Mouse (Mus musculus): ENCODE measurements at regions not wholly inside any gene's neighbourhood (a gene's known extent, or its start where the extent isn't known, plus 50 kb on each side); places are given as distances from the start of the nearest gene placed in this dataset.
A peak's percentile ranks its signal among the peaks of the same experiment; 100 is the strongest.

DNA sequence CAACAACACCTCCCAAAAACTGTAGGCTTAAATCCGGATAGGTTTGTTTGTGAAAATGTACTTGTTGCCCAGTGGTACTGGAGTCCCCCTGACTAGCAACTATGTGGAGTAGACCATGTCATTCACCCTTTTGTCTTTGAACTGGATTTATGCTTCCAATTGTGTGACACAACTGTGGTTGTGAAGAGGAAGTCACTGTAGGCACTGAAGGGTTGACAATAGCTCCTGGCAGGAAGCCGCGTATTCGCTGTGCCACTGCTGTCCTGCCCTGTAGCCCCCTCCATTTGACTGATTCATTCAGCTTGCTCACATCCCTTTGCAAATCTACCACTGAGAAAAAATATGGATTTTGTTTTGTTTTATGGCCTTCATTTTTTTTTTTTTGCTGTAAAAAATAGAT, 353.9 kb downstream of the Btg1 start:
- no peak overlapping the region for H3K9ac ChIP-seq (replicated peaks; ENCODE audit: low read depth)
- no peak for ATAC-seq
- H3K4me1 ChIP-seq (ENCODE audit: insufficient read depth, low read depth, low read length), result no peaks in the 10 kb centered on the region

DNA sequence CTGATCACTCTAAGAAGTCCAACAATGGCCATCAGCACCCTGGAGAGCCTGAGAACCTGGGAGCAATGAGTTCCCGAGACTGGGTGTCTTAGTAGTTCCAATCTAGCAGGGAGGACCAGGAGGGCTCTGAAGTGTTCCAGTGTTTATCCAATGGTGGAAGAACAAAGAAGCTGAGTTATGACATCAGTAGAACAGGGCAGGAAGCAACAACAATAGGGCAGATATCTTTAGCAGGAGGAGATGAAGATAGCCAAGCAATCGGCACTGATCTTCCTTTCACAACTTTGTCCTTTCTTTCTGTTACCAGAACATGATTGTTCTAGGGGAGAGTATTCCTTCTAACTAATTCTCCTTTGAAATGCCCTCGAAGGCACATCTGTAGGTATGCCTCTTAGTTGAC, 355.0 kb downstream of the Btg1 start:
- ATAC-seq (peak; percentile 62), DNase-seq (ENCODE audit: low spot score) (peak; percentile 38)
- H3K4me1 ChIP-seq (ENCODE audit: insufficient read depth, low read depth, low read length), result no peaks in the 10 kb centered on the region
- H3K27ac ChIP-seq (ENCODE audit: low read length), result no peak overlapping the region
- H3K4me2 ChIP-seq (replicated peaks; ENCODE audit: low read depth, low read length), result no peak overlapping the region
- no peak for TF ChIP-seq CTCF (IDR thresholded peaks at IDR 0.05)
- TF ChIP-seq EP300 (IDR thresholded peaks at IDR 0.05), result peak; percentile 65
- no peaks in the 10 kb centered on the region for H3K9me3 ChIP-seq (ENCODE audit: low read length)
- H3K4me3 ChIP-seq (ENCODE audit: low read depth, low read length), result no peak overlapping the region
- no peak overlapping the region for H3K9ac ChIP-seq (replicated peaks; ENCODE audit: low read depth)
- H3K27me3 ChIP-seq (replicated peaks; ENCODE audit: insufficient read depth, low read length), result no peaks in the 10 kb centered on the region
- no peaks in the 10 kb centered on the region for H3K36me3 ChIP-seq (ENCODE audit: insufficient read depth, low read length)
- WGBS, result 57% methylated on average over 3 of the region's 3 CpGs

More for the DNA sequence above, 353.9 kb downstream of the Btg1 start:
- Histone ChIP-seq H3K4me3 (ENCODE audit: low read depth, low read length) (no peak overlapping the region), H3K36me3 (ENCODE audit: insufficient read depth, low read length) (no peaks in the 10 kb centered on the region), H3K27me3 (replicated peaks; ENCODE audit: insufficient read depth, low read length) (no peaks in the 10 kb centered on the region), H3K4me2 (replicated peaks; ENCODE audit: low read depth, low read length) (no peak overlapping the region), H3K9me3 (ENCODE audit: low read length) (no peaks in the 10 kb centered on the region), H3K27ac (ENCODE audit: low read length) (no peak overlapping the region)
- no peak for TF ChIP-seq EP300 (IDR thresholded peaks at IDR 0.05)
- no peak for TF ChIP-seq CTCF (IDR thresholded peaks at IDR 0.05)
- 59% methylated on average over 4 of the region's 4 CpGs for WGBS
- peak; percentile 29 for DNase-seq (ENCODE audit: low spot score)

DNA sequence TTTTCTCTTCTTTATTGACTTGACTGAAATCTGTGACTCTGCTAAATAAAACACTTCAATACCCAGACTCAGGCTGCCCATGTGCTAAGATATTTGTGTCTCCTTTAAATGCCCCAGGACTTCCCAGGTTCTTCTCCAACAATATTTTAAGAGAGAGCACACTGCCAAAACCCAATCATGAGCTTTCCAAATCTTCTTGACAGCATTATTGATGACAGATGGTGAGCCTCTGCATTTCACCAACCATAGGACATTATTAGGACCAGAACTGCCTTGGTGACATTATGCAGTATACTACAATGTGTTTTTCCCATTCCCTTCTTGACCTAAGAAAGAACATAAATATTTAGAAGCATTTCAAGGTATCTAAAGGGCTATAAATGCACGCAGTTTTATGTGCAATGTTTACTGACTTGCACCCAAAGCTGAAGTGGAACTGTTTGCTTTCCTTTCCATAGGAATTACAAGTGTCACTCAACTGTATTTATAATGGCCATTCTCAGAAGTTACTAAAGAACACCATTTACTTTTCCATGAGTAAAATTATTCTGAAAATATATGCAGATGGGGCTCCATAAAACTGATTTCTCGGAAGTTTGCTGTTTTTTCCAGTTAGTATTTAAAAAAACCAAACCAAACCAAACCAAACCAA, 357.6 kb downstream of the Btg1 start:
- TF ChIP-seq CTCF (IDR thresholded peaks at IDR 0.05) (no peak), EP300 (IDR thresholded peaks at IDR 0.05) (peak; percentile 75)
- Histone ChIP-seq H3K27me3 (replicated peaks; ENCODE audit: insufficient read depth, low read length) (no peaks in the 10 kb centered on the region), H3K4me1 (ENCODE audit: insufficient read depth, low read depth, low read length) (no peaks in the 10 kb centered on the region), H3K36me3 (ENCODE audit: insufficient read depth, low read length) (no peaks in the 10 kb centered on the region), H3K4me2 (replicated peaks; ENCODE audit: low read depth, low read length) (no peak overlapping the region), H3K27ac (ENCODE audit: low read length) (no peak overlapping the region), H3K9me3 (ENCODE audit: low read length) (no peaks in the 10 kb centered on the region), H3K9ac (replicated peaks; ENCODE audit: low read depth) (no peak overlapping the region), H3K4me3 (ENCODE audit: low read depth, low read length) (no peak overlapping the region)
- peak; percentile 52 for ATAC-seq
- 43% methylated on average over 2 of the region's 2 CpGs for WGBS
- DNase-seq (ENCODE audit: low spot score), result peak; percentile 49

DNA sequence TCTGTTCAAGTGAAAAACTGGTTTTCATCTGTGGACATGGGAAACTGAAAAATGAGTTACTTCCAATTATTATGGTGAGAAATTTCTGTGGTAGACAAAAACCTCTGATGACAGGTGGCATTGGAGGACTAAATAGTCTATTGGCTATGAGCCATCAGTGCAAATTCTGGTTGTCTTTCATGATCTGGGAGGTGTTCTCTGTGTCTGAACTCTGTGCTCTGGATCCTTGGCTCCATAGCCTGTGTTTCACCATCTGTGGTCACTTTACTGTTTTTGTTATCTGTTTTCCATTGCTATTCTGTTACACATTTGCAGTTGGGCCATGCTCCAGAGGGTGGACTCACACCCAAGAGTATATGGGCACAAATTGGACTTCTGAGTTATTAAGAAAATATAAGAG, 359.9 kb downstream of the Btg1 start:
- Histone ChIP-seq H3K27ac (ENCODE audit: low read length) (no peak overlapping the region), H3K36me3 (ENCODE audit: insufficient read depth, low read length) (no peaks in the 10 kb centered on the region), H3K4me3 (ENCODE audit: low read depth, low read length) (no peak overlapping the region), H3K9me3 (ENCODE audit: low read length) (no peaks in the 10 kb centered on the region), H3K4me2 (replicated peaks; ENCODE audit: low read depth, low read length) (no peak overlapping the region), H3K4me1 (ENCODE audit: insufficient read depth, low read depth, low read length) (no peaks in the 10 kb centered on the region), H3K27me3 (replicated peaks; ENCODE audit: insufficient read depth, low read length) (no peaks in the 10 kb centered on the region), H3K9ac (replicated peaks; ENCODE audit: low read depth) (no peak overlapping the region)
- ATAC-seq (no peak), DNase-seq (ENCODE audit: low spot score) (no peak)
- TF ChIP-seq EP300 (IDR thresholded peaks at IDR 0.05), result no peak
- TF ChIP-seq CTCF (IDR thresholded peaks at IDR 0.05), result no peak

GRCm38 (mm10) chr10:96980494-96980831, 363.7 kb downstream of the Btg1 start:
- TF ChIP-seq CTCF (IDR thresholded peaks at IDR 0.05), result no peak
- no peak for TF ChIP-seq EP300 (IDR thresholded peaks at IDR 0.05)
- DNase-seq (ENCODE audit: low spot score) (no peak), ATAC-seq (no peak)
- Histone ChIP-seq H3K4me1 (ENCODE audit: insufficient read depth, low read depth, low read length) (no peaks in the 10 kb centered on the region), H3K4me3 (ENCODE audit: low read depth, low read length) (no peak overlapping the region), H3K27me3 (replicated peaks; ENCODE audit: insufficient read depth, low read length) (no peaks in the 10 kb centered on the region), H3K9me3 (ENCODE audit: low read length) (no peaks in the 10 kb centered on the region), H3K27ac (ENCODE audit: low read length) (no peak overlapping the region), H3K9ac (replicated peaks; ENCODE audit: low read depth) (no peak overlapping the region), H3K4me2 (replicated peaks; ENCODE audit: low read depth, low read length) (no peak overlapping the region), H3K36me3 (ENCODE audit: insufficient read depth, low read length) (no peaks in the 10 kb centered on the region)
- 71% methylated on average over 3 of the region's 3 CpGs for WGBS

GRCm38 (mm10) chr10:96980832-96981515, 364.2 kb downstream of the Btg1 start:
- H3K27me3 ChIP-seq (replicated peaks; ENCODE audit: insufficient read depth, low read length), result no peaks in the 10 kb centered on the region
- H3K4me3 ChIP-seq (ENCODE audit: low read depth, low read length), result no peak overlapping the region
- H3K9ac ChIP-seq (replicated peaks; ENCODE audit: low read depth), result no peak overlapping the region
- H3K9me3 ChIP-seq (ENCODE audit: low read length), result no peaks in the 10 kb centered on the region
- no peak for DNase-seq (ENCODE audit: low spot score)
- H3K36me3 ChIP-seq (ENCODE audit: insufficient read depth, low read length), result no peaks in the 10 kb centered on the region
- WGBS, result 76% methylated on average over 9 of the region's 9 CpGs
- no peak for TF ChIP-seq EP300 (IDR thresholded peaks at IDR 0.05)
- no peak for TF ChIP-seq CTCF (IDR thresholded peaks at IDR 0.05)
- no peaks in the 10 kb centered on the region for H3K4me1 ChIP-seq (ENCODE audit: insufficient read depth, low read depth, low read length)
- no peak overlapping the region for H3K4me2 ChIP-seq (replicated peaks; ENCODE audit: low read depth, low read length)
- ATAC-seq, result no peak
- H3K27ac ChIP-seq (ENCODE audit: low read length), result no peak overlapping the region
